Mouse (Mus musculus) CD4-positive helper T cell, adult 2 months (primary cell): Measurements from ENCODE around the gene Gm4985.
"Not testable (repeated sequence)": the region's sequence is repeated elsewhere in the genome, so short reads cannot be mapped to it uniquely, and the experiment has no call there.

Source experiments
- DNase-seq: peaks from one replicate; pipeline ENCODE4 v3.0.0-alpha.2; 2012; ENCODE audit warnings: low read depth, missing footprints, low spot score

The Gm4985 gene

DNA sequence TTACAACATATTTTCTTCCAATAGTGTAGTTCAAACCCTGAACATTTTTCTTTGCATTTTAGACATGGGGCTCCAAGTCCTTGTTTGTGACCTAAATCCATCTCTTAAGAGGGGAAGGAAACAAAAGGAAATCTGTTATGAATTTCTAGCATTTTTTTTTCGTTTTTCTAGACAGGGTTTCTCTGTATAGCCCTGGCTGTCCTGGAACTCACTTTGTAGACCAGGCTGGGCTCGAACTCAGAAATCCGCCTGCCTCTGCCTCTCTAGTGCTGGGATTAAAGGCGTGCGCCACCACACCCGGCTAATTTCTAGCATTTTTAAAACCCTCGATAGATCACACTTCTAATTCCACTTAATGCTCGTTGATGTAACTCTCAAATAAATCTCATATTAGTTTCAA, at the start of gene Gm4985:
TSS of gene Gm4985 (minus strand) at position 101 of the 400 bp plus-strand sequence.
- not testable (repeated sequence) for DNase-seq

- DNase-seq, result no peak
Observed at GRCm38 (mm10) chrX:23954161-23954560, 4.6 kb downstream of the Gm4985 start.
